Mouse (Mus musculus) intestine, postnatal 0 days (tissue): ENCODE data around the gene Zswim5. TPM values are rescaled to one million over a fixed set of nuclear protein-coding genes. Genes with fewer than 3 reads are reported as not detected.
"Not testable (repeated sequence)": the region's sequence is repeated elsewhere in the genome, so short reads cannot be mapped to it uniquely, and the experiment has no call there.

ENCODE experiments used
- ATAC-seq: fragments of 200-750 bp; cut with Nextera tagmentation; 2 replicates; pipeline ENCODE4 v1.8.0; 2017; ENCODE audit warnings: mild to moderate bottlenecking, moderate TSS enrichment, moderate library complexity
- H3K27ac ChIP-seq: fragments of 300-500 bp; sonication (generic); 2 replicates; pipeline ENCODE4 v1.5.1; 2014; ENCODE audit warnings: mild to moderate bottlenecking, low read depth, low read length, moderate library complexity
- H3K27me3 ChIP-seq: fragments of 300-500 bp; sonication (generic); replicated peaks from 2 replicates; pipeline ENCODE4 v1.6.1; 2014; ENCODE audit warnings: low read length, mixed read lengths; ENCODE audit not compliant: control insufficient read depth, insufficient read depth
- H3K36me3 ChIP-seq: fragments of 300-500 bp; sonication (generic); 2 replicates; pipeline ENCODE4 v1.6.1; 2014; ENCODE audit warnings: mild to moderate bottlenecking, moderate library complexity; ENCODE audit not compliant: control insufficient read depth, insufficient read depth
- H3K4me1 ChIP-seq: fragments of 300-500 bp; sonication (generic); replicated peaks from 2 replicates; pipeline ENCODE4 v1.6.1; 2014; ENCODE audit warnings: antibody characterized with exemption, low read length, mixed read lengths; ENCODE audit not compliant: control insufficient read depth, insufficient read depth
- H3K4me2 ChIP-seq: fragments of 300-500 bp; sonication (generic); replicated peaks from 2 replicates; pipeline ENCODE4 v1.6.1; 2014; ENCODE audit warnings: low read depth, mild to moderate bottlenecking, moderate library complexity
- H3K4me3 ChIP-seq: fragments of 300-500 bp; sonication (generic); 2 replicates; pipeline ENCODE4 v1.5.1; 2014; ENCODE audit warnings: low read depth, low read length
- H3K9ac ChIP-seq: fragments of 300-500 bp; sonication (generic); 2 replicates; pipeline ENCODE4 v1.6.1; 2014; ENCODE audit warnings: mild to moderate bottlenecking, low read depth, low read length
- H3K9me3 ChIP-seq: fragments of 300-500 bp; sonication (generic); 2 replicates; pipeline ENCODE4 v1.6.1; 2016; ENCODE audit warnings: mixed run types; ENCODE audit not compliant: control insufficient read depth
- CTCF ChIP-seq: sonication (generic); IDR thresholded peaks from 2 replicates; pipeline ENCODE4 v1.5.1; 2016; ENCODE audit warnings: low read depth, mild to moderate bottlenecking, control low read depth, antibody characterized with exemption, moderate library complexity
- WGBS: fragments of 180-500 bp; shearing (Covaris S2); extraction: QIAGEN DNeasy Blood & Tissue Kit; methylation state at CpG from one replicate; pipeline ENCODE4 v1.1.7; 2014; 5-methylcytosine and 5-hydroxymethylcytosine counted together
- polyA plus RNA-seq: library from polyadenylated mRNA; unstranded; fragments of >200 nt; fragmentation: Nextera tagmentation; extraction: Ambion mirVana; gene quantifications from 2 replicates; pipeline ENCODE4 v1.2.1, GENCODE M21; 2015

Zswim5 gene
- 1.9 and 2.1 TPM in 2 replicates for polyA plus RNA-seq

GRCm38 (mm10) chr4:116876995-116877728 lies at the start of gene Zswim5:
TSS of gene Zswim5 (plus strand) at chr4:116877376.
- no peaks in the 10 kb centered on the region for H3K27me3 ChIP-seq
- no peaks in the 10 kb centered on the region for H3K36me3 ChIP-seq
- ATAC-seq: peak; percentile 97
- H3K4me3 ChIP-seq: peak within 1 kb of the TSS; percentile 89
- H3K9ac ChIP-seq: peak within 1 kb of the TSS; percentile 70
- H3K9me3 ChIP-seq: no peaks in the 10 kb centered on the region
- TF ChIP-seq CTCF: no peak; the same call in 1 of the 2 replicates
- H3K4me2 ChIP-seq: peak within 1 kb of the TSS; percentile 94
- H3K4me1 ChIP-seq: no peaks in the 10 kb centered on the region
- peak within 1 kb of the TSS; percentile 88 for H3K27ac ChIP-seq
- WGBS: under 1% methylated on average over 103 of the region's 104 CpGs

GRCm38 (mm10) chr4:116827819-116828218 lies 49.4 kb upstream of the Zswim5 start:
- H3K27ac ChIP-seq: no peak overlapping the region
- ATAC-seq: no peak

GRCm38 (mm10) chr4:116829364-116830069 lies 47.7 kb upstream of the Zswim5 start:
- H3K9me3 ChIP-seq: no peaks in the 10 kb centered on the region
- H3K4me2 ChIP-seq: no peak overlapping the region
- H3K9ac ChIP-seq: no peak overlapping the region
- TF ChIP-seq CTCF: no peak
- no peak overlapping the region for H3K27ac ChIP-seq
- H3K4me3 ChIP-seq: no peak overlapping the region
- no peaks in the 10 kb centered on the region for H3K4me1 ChIP-seq
- H3K36me3 ChIP-seq: no peaks in the 10 kb centered on the region
- 36% methylated on average over 6 of the region's 6 CpGs for WGBS
- no peaks in the 10 kb centered on the region for H3K27me3 ChIP-seq
- no peak for ATAC-seq

More at GRCm38 (mm10) chr4:116827819-116828218, 49.4 kb upstream of the Zswim5 start:
- peak; percentile 81 for TF ChIP-seq CTCF
- no peak overlapping the region for H3K9ac ChIP-seq
- H3K9me3 ChIP-seq: no peaks in the 10 kb centered on the region
- no peak overlapping the region for H3K4me2 ChIP-seq
- no peak overlapping the region for H3K4me3 ChIP-seq
- no peaks in the 10 kb centered on the region for H3K36me3 ChIP-seq
- no peaks in the 10 kb centered on the region for H3K4me1 ChIP-seq
- WGBS: 1% methylated on average over 4 of the region's 4 CpGs
- H3K27me3 ChIP-seq: no peaks in the 10 kb centered on the region

GRCm38 (mm10) chr4:116830070-116830368 lies 47.2 kb upstream of the Zswim5 start:
- no peak overlapping the region for H3K9ac ChIP-seq
- no peaks in the 10 kb centered on the region for H3K9me3 ChIP-seq
- no peak overlapping the region for H3K4me3 ChIP-seq
- H3K4me1 ChIP-seq: no peaks in the 10 kb centered on the region
- no peak for TF ChIP-seq CTCF
- H3K36me3 ChIP-seq: no peaks in the 10 kb centered on the region
- H3K27ac ChIP-seq: no peak overlapping the region
- no peak overlapping the region for H3K4me2 ChIP-seq
- H3K27me3 ChIP-seq: no peaks in the 10 kb centered on the region
- 37% methylated on average over 6 of the region's 6 CpGs for WGBS
- no peak for ATAC-seq

GRCm38 (mm10) chr4:116838999-116839398 lies 38.2 kb upstream of the Zswim5 start:
- H3K9ac ChIP-seq: no peak overlapping the region
- H3K9me3 ChIP-seq: no peaks in the 10 kb centered on the region
- 17% methylated on average over 2 of the region's 2 CpGs for WGBS
- H3K4me3 ChIP-seq: no peak overlapping the region
- TF ChIP-seq CTCF: no peak
- no peaks in the 10 kb centered on the region for H3K36me3 ChIP-seq
- H3K27me3 ChIP-seq: no peaks in the 10 kb centered on the region
- no peak overlapping the region for H3K4me2 ChIP-seq
- H3K27ac ChIP-seq: no peak overlapping the region
- H3K4me1 ChIP-seq: no peaks in the 10 kb centered on the region; the same call in 1 of the 2 replicates
- peak; percentile 56 for ATAC-seq

- not testable (repeated sequence) for H3K4me3 ChIP-seq, H3K4me1 ChIP-seq, H3K36me3 ChIP-seq, ATAC-seq, H3K27ac ChIP-seq, H3K9me3 ChIP-seq, H3K27me3 ChIP-seq, H3K9ac ChIP-seq
- peak overlapping the region; percentile 40; the same call in 1 of the 2 replicates for H3K4me2 ChIP-seq
- WGBS: 24% methylated on average over 20 of the region's 29 CpGs
These were observed 37.1 kb upstream of the Zswim5 start for GRCm38 (mm10) chr4:116840096-116840495.
